Mouse (Mus musculus) stomach, postnatal 0 days (tissue): ENCODE measurements at regions not wholly inside any gene's neighbourhood (a gene's known extent, or its start where the extent isn't known, plus 50 kb on each side); places are given as distances from the start of the nearest gene placed in this dataset.

Experiments used
- CTCF ChIP-seq: IDR thresholded peaks from 2 replicates; pipeline ENCODE4 v1.5.1; 2016; ENCODE audit warnings: antibody characterized with exemption, low read depth, mild to moderate bottlenecking, moderate library complexity
- EP300 ChIP-seq: optimal IDR thresholded peaks from 2 replicates; pipeline ENCODE3; 2016; ENCODE audit warnings: antibody characterized with exemption

DNA sequence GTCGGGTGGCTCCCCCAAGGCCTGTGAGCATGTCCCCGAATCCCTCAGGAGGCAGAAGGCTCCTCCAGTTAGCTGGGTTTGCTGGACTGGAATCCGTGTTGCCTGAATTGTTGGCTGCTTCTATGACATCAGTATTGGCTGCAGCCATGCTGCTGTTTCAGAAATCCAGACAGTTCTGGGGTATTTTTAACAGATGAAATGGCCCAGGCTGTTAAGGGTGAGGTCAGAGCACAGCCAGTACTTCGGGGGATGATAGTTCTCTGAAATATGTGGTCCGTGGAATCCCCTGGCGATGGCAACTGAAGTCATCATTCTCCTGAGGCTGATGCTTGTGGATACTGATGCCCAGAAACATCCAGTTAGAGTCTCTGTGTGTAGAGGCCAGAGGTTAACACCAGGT is 80.7 kb downstream of the Slc30a10 start:
- TF ChIP-seq EP300 (no peak), CTCF (no peak)
